Mouse (Mus musculus): ENCODE measurements around the gene Crb1. TPM values are rescaled to one million over a fixed set of nuclear protein-coding genes. Genes with fewer than 3 reads are reported as not detected.
A peak's percentile ranks its signal among the peaks of the same experiment; 100 is the strongest.

Gene Crb1
- polyA plus RNA-seq, 1 experiment from 2014 or later, result 0.04 TPM

DNA sequence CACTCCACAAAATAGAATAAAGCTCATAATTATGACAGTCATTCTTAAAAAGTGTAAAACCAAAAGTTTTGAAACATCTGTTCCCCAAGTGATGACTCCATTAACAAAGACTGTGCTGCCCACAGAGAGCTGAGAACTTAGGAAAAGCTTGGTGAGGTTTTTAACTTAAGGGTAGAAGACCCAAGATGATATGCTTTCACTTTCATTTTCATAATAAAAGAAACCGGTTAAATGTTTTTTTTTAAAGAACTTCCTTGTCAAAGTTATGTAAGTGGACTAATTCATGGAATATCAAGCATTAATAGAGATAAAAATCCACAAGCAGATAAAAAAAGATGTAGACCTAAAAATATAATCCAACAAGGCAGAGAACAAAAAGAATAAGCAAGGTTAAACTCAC, 113.7 kb downstream of the Crb1 start:
- 44% methylated on average over 1 of the region's 1 CpGs for WGBS
- Histone ChIP-seq H3K9ac (no peak overlapping the region), H3K27ac (no peak overlapping the region), H3K27me3 (no peaks in the 10 kb centered on the region), H3K9me3 (replicated peaks) (no peaks in the 10 kb centered on the region), H3K4me2 (no peak overlapping the region), H3K4me3 (no peak overlapping the region), H3K36me3 (no peaks in the 10 kb centered on the region), H3K4me1 (replicated peaks) (no peaks in the 10 kb centered on the region)
- no peak for ATAC-seq (replicated peaks; ENCODE audit: insufficient number of reproducible peaks, insufficient read depth, low FRiP score, low read depth)

DNA sequence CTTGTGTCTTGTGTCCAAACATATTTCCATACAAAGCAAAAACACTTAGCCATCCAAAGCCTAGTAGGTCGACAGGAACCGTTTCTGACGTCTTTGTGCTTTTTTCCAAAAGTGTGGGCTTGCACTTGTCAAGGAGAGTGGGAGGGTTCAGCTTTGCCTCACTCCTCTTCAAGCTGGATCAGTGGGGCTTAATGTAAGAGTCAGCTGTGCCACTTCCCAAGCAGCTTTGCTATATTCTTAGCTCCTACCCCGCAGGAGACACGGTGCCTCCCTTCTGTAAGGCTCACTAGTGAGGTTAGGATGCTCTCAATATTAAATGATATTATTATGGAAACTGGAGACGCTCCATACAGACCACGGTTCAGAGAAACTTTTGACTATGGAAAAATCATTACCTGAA, 121.3 kb downstream of the Crb1 start:
- H3K9me3 ChIP-seq (replicated peaks), result no peaks in the 10 kb centered on the region
- 52% methylated on average over 7 of the region's 7 CpGs for WGBS
- H3K36me3 ChIP-seq, result no peaks in the 10 kb centered on the region
- no peak overlapping the region for H3K9ac ChIP-seq
- no peak for ATAC-seq (replicated peaks; ENCODE audit: insufficient number of reproducible peaks, insufficient read depth, low FRiP score, low read depth)
- no peaks in the 10 kb centered on the region for H3K4me1 ChIP-seq (replicated peaks)
- H3K4me2 ChIP-seq, result no peak overlapping the region
- no peak overlapping the region for H3K4me3 ChIP-seq
- H3K27ac ChIP-seq, result no peak overlapping the region
- no peaks in the 10 kb centered on the region for H3K27me3 ChIP-seq

DNA sequence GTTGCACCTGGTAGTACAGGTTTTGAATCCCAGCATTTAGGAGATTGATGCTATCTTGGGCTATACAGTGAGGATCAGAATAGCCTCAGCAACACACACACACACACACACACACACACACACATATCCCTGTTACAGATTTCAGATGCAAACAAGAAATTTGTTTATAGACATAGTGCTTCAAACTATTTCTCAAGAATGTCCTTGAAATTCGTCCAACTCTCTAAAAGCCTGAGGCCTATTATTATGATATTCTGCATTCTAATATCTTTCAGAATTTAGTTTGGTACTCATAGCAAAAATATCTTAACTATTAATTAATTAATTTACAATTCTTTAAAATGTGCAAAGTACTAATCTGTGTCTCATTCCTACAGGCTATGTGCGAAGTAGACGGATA, 124.9 kb downstream of the Crb1 start:
- no peaks in the 10 kb centered on the region for H3K36me3 ChIP-seq
- H3K4me1 ChIP-seq (replicated peaks), result 0 out of 2 replicates have a peak, but pooled peaks cover 2% of the 10 kb centered on the region
- no peak overlapping the region for H3K27ac ChIP-seq
- H3K4me2 ChIP-seq, result no peak overlapping the region
- 82% methylated on average over 3 of the region's 3 CpGs for WGBS
- ATAC-seq (replicated peaks; ENCODE audit: insufficient number of reproducible peaks, insufficient read depth, low FRiP score, low read depth), result no peak
- H3K9ac ChIP-seq, result no peak overlapping the region
- H3K27me3 ChIP-seq, result no peaks in the 10 kb centered on the region
- H3K4me3 ChIP-seq, result no peak overlapping the region
- H3K9me3 ChIP-seq (replicated peaks), result no peaks in the 10 kb centered on the region

DNA sequence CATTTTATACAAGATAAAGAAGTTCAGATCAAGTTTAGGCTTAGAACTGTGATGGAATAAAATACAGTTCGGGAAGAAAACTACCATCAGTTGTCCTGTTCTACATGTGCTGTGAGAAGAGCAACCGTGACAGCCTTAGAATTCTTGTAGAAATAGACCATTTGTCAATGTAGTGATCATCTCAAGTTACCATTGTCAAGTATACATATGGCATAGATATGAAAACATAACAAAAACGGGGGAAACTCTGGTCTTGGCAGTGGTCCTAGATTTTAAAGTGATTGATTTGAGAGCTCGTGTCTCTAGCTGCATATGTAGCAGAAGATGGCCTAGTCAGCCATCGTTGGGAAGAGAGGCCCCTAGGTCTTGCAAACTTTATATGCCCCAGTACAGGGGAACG, 127.7 kb downstream of the Crb1 start:
- WGBS, result 60% methylated on average over 6 of the region's 6 CpGs

DNA sequence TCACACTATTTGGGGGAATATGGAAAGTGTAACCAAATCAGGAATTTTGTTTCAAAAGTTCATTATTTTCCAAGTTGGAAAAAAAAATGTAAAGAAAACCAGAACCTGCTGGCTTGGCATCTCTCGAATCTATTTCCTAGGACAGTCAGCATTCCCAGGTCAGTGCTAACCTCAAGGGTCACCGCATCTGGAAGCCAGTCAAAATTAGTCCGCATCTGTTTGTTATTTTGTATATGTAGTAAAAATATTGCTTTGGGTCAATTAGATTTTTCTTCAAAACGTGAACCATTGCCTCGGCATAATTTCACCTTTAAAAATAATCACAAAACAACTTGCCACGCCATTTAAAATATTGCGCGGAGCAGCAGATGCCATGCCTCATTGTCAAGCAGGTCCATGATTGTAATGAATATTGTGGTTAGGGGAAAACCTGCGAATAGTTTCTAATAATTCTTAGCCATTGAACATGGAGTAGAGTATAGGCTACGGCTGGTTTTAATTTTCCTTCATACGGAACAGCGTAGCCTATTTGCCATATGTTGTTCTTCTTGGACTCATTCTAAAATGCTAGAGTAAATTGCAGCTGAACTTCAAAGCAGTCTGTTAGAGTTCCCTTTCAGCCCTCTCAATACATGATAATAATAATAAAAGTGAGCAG, 130.0 kb downstream of the Crb1 start:
- Histone ChIP-seq H3K9ac (no peak overlapping the region), H3K27me3 (no peaks in the 10 kb centered on the region), H3K4me1 (replicated peaks) (0 out of 2 replicates have a peak, but pooled peaks cover 2% of the 10 kb centered on the region), H3K9me3 (replicated peaks) (no peaks in the 10 kb centered on the region), H3K27ac (no peak overlapping the region), H3K4me3 (no peak overlapping the region), H3K36me3 (no peaks in the 10 kb centered on the region), H3K4me2 (no peak overlapping the region)
- WGBS, result 86% methylated on average over 12 of the region's 12 CpGs
- ATAC-seq (replicated peaks; ENCODE audit: insufficient number of reproducible peaks, insufficient read depth, low FRiP score, low read depth), result no peak

More for the DNA sequence above, 127.7 kb downstream of the Crb1 start:
- Histone ChIP-seq H3K4me3 (no peak overlapping the region), H3K9ac (no peak overlapping the region), H3K36me3 (no peaks in the 10 kb centered on the region), H3K9me3 (replicated peaks) (no peaks in the 10 kb centered on the region), H3K4me1 (replicated peaks) (0 out of 2 replicates have a peak, but pooled peaks cover 2% of the 10 kb centered on the region), H3K4me2 (no peak overlapping the region), H3K27me3 (no peaks in the 10 kb centered on the region), H3K27ac (no peak overlapping the region)
- ATAC-seq (replicated peaks; ENCODE audit: insufficient number of reproducible peaks, insufficient read depth, low FRiP score, low read depth), result no peak

DNA sequence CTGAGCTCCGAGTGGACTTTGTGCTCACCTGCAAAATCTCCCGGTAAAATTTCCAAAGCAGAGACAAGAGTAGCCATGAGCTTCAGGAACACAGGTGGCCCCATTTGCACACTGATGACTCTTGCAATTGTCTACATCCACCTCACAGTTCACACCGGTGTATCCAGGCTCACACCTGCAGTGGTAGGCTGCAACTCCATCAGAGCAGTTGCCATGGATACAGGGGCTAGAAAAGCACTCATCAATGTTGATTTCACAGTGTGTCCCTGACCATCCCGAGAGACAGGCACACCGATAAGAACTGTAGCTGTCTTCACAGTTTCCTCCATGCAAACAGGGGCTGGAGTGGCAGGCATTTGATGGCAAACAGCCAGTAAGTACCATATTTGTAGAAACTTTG, 140.1 kb downstream of the Crb1 start:
- ATAC-seq (replicated peaks; ENCODE audit: insufficient number of reproducible peaks, insufficient read depth, low FRiP score, low read depth), result no peak
- H3K4me2 ChIP-seq, result no peak overlapping the region
- H3K27me3 ChIP-seq, result no peaks in the 10 kb centered on the region
- WGBS, result 62% methylated on average over 5 of the region's 5 CpGs
- no peaks in the 10 kb centered on the region for H3K9me3 ChIP-seq (replicated peaks)
- H3K4me3 ChIP-seq, result no peak overlapping the region
- H3K36me3 ChIP-seq, result no peaks in the 10 kb centered on the region
- H3K4me1 ChIP-seq (replicated peaks), result no peaks in the 10 kb centered on the region; the same call in 1 of the 2 replicates
- H3K9ac ChIP-seq, result no peak overlapping the region
- H3K27ac ChIP-seq, result no peak overlapping the region

DNA sequence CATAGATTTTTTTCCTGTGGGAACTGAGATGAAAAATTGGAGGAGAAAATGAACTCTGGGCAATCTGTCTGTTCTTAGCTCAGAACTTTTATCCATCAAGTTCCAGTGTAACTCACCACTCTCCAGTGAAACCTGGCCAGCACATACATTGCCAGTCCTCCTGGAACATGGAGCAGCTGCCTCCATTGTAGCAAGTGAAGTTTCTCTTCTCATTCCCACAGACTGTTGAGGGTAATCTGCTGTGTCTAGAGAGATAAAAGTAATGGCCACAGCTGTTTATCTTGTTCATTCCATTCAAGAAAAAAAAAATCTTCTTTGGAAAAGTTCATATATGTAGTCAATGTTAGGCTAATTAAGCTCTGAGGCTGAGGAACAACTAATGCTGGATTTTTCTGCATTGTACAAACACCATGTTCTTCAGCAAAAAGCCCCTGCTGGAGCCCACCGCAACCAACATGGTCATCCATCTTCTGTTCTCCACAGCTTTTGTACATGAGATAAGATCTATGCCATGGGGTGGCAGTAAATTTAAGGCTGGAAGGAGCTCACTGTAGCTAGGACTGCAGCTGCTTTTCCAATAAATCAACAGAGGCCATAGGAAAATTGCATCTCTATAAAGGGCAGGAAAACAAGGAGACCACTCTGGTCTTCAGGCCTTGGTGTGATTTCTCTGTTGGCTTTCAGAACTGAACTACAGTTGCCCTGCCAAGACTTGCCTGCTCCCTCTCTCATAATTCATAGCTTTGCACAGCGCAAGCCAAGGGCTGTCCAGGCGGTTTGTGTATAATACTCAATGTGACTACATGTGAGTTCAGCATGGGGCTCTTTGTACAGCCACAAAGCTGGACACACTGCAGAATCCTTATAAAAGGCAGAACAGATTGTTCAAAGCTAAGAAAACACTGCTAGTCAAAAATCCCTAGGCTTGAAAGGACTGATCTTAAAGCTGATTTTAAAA, 142.0 kb downstream of the Crb1 start:
- Histone ChIP-seq H3K9ac (no peak overlapping the region), H3K4me1 (replicated peaks) (no peaks in the 10 kb centered on the region; the same call in 1 of the 2 replicates), H3K36me3 (no peaks in the 10 kb centered on the region), H3K27me3 (no peaks in the 10 kb centered on the region), H3K4me2 (no peak overlapping the region), H3K9me3 (replicated peaks) (no peaks in the 10 kb centered on the region), H3K27ac (no peak overlapping the region), H3K4me3 (no peak overlapping the region)
- WGBS, result 67% methylated on average over 3 of the region's 3 CpGs
- no peak for ATAC-seq (replicated peaks; ENCODE audit: insufficient number of reproducible peaks, insufficient read depth, low FRiP score, low read depth)

DNA sequence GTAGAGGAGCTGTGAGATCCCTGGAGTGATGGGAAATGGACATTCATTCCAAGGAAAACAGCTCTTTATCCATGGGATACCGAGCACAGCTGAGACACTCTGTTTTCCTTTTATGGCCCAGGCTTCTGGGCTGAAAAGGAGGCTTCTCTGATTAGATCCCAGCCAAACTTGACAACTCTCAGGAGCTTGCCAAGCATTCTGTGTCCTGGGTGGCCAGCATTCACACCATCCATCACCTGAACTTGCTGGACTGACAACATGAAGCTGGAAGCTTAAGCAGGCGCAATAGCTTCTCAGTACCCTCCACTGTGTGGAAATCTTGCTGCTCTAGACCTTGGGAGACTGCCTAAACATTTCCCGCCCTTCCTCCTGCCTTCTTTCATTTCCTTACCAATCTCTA, 144.3 kb downstream of the Crb1 start:
- ATAC-seq (replicated peaks; ENCODE audit: insufficient number of reproducible peaks, insufficient read depth, low FRiP score, low read depth), result peak; percentile 47; the same call in 1 of the 2 replicates
- no peaks in the 10 kb centered on the region for H3K27me3 ChIP-seq
- 36% methylated on average over 3 of the region's 3 CpGs for WGBS
- no peak overlapping the region for H3K27ac ChIP-seq
- H3K9me3 ChIP-seq (replicated peaks), result no peaks in the 10 kb centered on the region
- H3K4me2 ChIP-seq, result no peak overlapping the region
- H3K4me3 ChIP-seq, result no peak overlapping the region
- H3K36me3 ChIP-seq, result no peaks in the 10 kb centered on the region
- no peak overlapping the region for H3K9ac ChIP-seq
- H3K4me1 ChIP-seq (replicated peaks), result no peaks in the 10 kb centered on the region; the same call in 1 of the 2 replicates

DNA sequence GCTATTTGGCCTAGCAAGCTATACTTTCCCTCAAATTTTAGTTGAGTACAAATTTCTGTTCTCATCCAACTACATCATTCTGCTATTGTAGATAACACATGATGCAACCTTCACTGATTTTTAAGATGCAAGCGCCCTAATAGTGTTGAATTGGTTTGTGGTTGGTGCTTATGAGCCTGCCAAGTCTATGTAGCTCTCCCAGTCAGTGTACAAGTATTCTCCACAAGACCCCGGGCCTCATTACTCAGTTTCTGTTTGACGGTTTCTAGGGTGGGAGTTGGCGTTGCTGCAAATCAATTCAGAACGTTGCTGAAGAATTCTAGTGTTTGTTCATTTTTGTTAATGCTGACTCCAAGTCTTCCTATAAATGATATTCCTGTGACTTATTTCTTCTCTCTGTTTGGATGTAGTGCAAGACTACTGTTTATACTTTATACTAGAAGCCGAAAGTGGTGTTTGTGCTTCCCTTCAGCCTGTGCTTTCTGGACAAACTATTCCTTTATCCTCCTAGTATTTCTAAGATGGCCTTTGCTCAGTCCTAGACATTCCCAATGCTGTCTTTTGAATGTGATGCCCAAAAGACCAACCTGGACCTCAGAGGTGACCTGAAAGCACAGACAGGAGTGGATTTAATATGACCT, 152.5 kb downstream of the Crb1 start:
- Histone ChIP-seq H3K4me2 (no peak overlapping the region), H3K4me1 (replicated peaks) (no peaks in the 10 kb centered on the region), H3K27ac (no peak overlapping the region), H3K36me3 (no peaks in the 10 kb centered on the region), H3K4me3 (no peak overlapping the region), H3K27me3 (no peaks in the 10 kb centered on the region), H3K9me3 (replicated peaks) (no peaks in the 10 kb centered on the region), H3K9ac (no peak overlapping the region)
- ATAC-seq (replicated peaks; ENCODE audit: insufficient number of reproducible peaks, insufficient read depth, low FRiP score, low read depth), result no peak
- 77% methylated on average over 6 of the region's 6 CpGs for WGBS

DNA sequence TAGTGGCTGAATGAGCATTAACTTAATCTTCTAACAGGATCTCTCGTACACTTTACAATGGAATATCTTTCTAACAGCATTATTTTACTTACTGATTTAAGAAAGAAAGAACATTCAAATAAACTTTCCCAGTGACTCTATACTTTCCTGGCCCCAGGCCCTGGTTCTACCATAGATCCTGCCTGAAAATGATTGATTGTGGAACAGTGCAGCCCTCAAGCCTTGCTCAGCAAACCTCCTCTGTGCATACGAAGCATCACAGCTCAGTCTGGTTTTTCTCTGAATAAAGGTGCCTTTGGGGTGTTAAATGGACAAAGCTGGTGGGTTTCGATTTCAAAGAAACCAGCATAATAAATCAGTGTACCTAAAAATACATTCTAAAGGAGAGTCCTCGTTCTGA, 153.1 kb downstream of the Crb1 start:
- no peak for ATAC-seq (replicated peaks; ENCODE audit: insufficient number of reproducible peaks, insufficient read depth, low FRiP score, low read depth)
- Histone ChIP-seq H3K9me3 (replicated peaks) (no peaks in the 10 kb centered on the region), H3K27me3 (no peaks in the 10 kb centered on the region)

DNA sequence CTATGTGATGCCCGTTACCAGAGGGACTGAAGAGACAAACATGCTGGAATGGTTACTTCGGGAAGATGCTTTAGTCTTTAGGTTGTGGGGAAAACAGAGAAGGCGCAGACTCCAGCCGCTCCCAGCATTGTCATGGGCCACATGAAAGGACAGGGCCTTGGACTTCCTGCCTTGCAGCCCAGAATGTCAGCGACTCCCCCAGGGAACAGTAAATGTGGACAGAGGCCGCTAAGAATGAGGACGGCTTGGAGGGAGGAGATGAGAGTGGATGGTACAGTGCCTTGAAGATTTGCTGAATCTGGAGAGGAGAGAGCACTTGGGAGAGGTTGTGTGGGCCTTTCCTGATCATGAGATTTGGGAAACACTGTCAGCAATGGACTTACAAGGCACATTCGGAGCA, 161.6 kb downstream of the Crb1 start:
- Histone ChIP-seq H3K27me3 (no peaks in the 10 kb centered on the region), H3K4me1 (replicated peaks) (no peaks in the 10 kb centered on the region; the same call in 1 of the 2 replicates), H3K36me3 (no peaks in the 10 kb centered on the region), H3K4me2 (no peak overlapping the region), H3K9ac (no peak overlapping the region), H3K27ac (peak overlapping the region; percentile 24), H3K4me3 (no peak overlapping the region), H3K9me3 (replicated peaks) (no peaks in the 10 kb centered on the region)
- 62% methylated on average over 8 of the region's 8 CpGs for WGBS
- ATAC-seq (replicated peaks; ENCODE audit: insufficient number of reproducible peaks, insufficient read depth, low FRiP score, low read depth), result no peak

More for the DNA sequence above, 153.1 kb downstream of the Crb1 start:
- no peak overlapping the region for H3K27ac ChIP-seq
- no peaks in the 10 kb centered on the region for H3K4me1 ChIP-seq (replicated peaks)
- 77% methylated on average over 4 of the region's 4 CpGs for WGBS
- no peak overlapping the region for H3K4me3 ChIP-seq
- H3K4me2 ChIP-seq, result no peak overlapping the region
- H3K9ac ChIP-seq, result no peak overlapping the region
- no peaks in the 10 kb centered on the region for H3K36me3 ChIP-seq

Measured in heart, embryonic 15.5 days (tissue).